Mouse (Mus musculus) intestine, embryonic 16.5 days (tissue): Measurements from ENCODE around the gene Trpm4. TPM values are rescaled to one million over a fixed set of nuclear protein-coding genes. Genes with fewer than 3 reads are reported as not detected.
"Not testable (repeated sequence)": the region's sequence is repeated elsewhere in the genome, so short reads cannot be mapped to it uniquely, and the experiment has no call there.

Experiments
- ATAC-seq: fragments of 200-750 bp; cut with Nextera tagmentation; 2 replicates; pipeline ENCODE4 v1.8.0; 2017; ENCODE audit warnings: moderate TSS enrichment, moderate library complexity
- H3K27ac ChIP-seq: fragments of 300-500 bp; sonication (generic); 2 replicates; pipeline ENCODE4 v1.5.1; 2014; ENCODE audit warnings: mild to moderate bottlenecking, low read length
- H3K27me3 ChIP-seq: fragments of 300-500 bp; sonication (generic); replicated peaks from 2 replicates; pipeline ENCODE4 v1.6.1; 2014; ENCODE audit warnings: low read length, control low read depth, mixed read lengths; ENCODE audit not compliant: control insufficient read depth, insufficient read depth
- H3K36me3 ChIP-seq: fragments of 300-500 bp; sonication (generic); 2 replicates; pipeline ENCODE4 v1.6.1; 2014; ENCODE audit warnings: low read length, control low read depth; ENCODE audit not compliant: control insufficient read depth, insufficient read depth
- H3K4me1 ChIP-seq: fragments of 300-500 bp; sonication (generic); 2 replicates; pipeline ENCODE4 v1.6.1; 2014; ENCODE audit warnings: low read length, control low read depth, mixed read lengths; ENCODE audit not compliant: control insufficient read depth, insufficient read depth
- H3K4me2 ChIP-seq: fragments of 300-500 bp; sonication (generic); 2 replicates; pipeline ENCODE4 v1.6.1; 2014; ENCODE audit warnings: low read depth, low read length, control low read depth
- H3K4me3 ChIP-seq: fragments of 300-500 bp; sonication (generic); 2 replicates; pipeline ENCODE4 v1.5.1; 2014; ENCODE audit warnings: mild to moderate bottlenecking, low read length
- H3K9ac ChIP-seq: fragments of 300-500 bp; sonication (generic); 2 replicates; pipeline ENCODE4 v1.6.1; 2014; ENCODE audit warnings: low read depth, low read length
- H3K9me3 ChIP-seq: fragments of 300-500 bp; sonication (generic); 2 replicates; pipeline ENCODE4 v1.6.1; 2016; ENCODE audit warnings: low read length, control low read depth; ENCODE audit not compliant: control insufficient read depth
- WGBS: fragments of 180-500 bp; shearing (Covaris S2); extraction: QIAGEN DNeasy Blood & Tissue Kit; methylation state at CpG from one replicate; pipeline ENCODE4 v1.1.7; 2014; 5-methylcytosine and 5-hydroxymethylcytosine counted together
- polyA plus RNA-seq: library from polyadenylated mRNA; unstranded; fragments of >200 nt; fragmentation: Nextera tagmentation; extraction: Ambion mirVana; gene quantifications from 2 replicates; pipeline ENCODE4 v1.2.1, GENCODE M21; 2015

Gene Trpm4
- polyA plus RNA-seq, 1 experiment from 2014 or later: 33.4 TPM

DNA sequence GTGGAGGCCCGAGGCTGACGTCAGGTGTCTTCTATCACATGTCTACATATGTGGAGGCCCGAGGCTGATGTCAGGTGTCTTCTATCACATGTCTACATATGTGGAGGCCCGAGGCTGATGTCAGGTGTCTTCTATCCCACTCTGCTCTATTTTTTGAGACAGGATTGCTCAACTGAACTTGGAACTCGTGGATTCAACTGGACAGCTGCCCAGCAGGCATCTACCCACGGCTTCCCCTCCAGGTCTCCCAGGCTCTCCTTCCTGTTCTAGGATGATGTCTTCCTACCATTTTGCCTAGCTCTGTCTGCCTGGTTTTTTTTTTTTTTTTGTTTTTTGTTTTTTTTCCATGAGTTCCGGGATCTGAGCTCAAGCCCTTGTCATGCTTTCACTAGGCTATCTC is 77.8 kb downstream of the Trpm4 start:
- not testable (repeated sequence) for H3K4me2 ChIP-seq, H3K36me3 ChIP-seq, H3K9ac ChIP-seq, H3K9me3 ChIP-seq, ATAC-seq, H3K27ac ChIP-seq, H3K4me1 ChIP-seq, H3K27me3 ChIP-seq, H3K4me3 ChIP-seq
- 66% methylated on average over 5 of the region's 7 CpGs for WGBS

DNA sequence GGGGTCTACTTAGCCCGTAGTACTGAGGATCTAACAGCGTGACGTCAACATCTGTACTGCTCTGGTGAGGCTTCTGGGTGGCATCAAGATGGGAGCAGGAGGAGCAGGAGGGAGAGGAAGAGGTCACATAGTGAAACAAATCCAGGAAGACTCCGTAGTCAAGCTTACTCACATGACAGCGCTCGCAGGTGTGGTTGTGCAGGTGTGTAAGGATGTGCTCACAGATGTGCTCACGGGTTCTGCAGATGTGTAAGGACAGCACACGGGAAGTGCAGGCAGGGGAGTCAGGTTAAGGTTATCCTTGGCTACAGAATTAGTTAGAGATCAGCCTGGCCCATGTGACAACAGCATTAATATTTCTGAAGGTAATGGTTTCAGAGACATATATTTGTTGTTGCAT is 79.8 kb downstream of the Trpm4 start:
- no peak for ATAC-seq
- H3K4me1 ChIP-seq: no peaks in the 10 kb centered on the region
- H3K9me3 ChIP-seq: no peaks in the 10 kb centered on the region
- H3K27ac ChIP-seq: no peak overlapping the region
- H3K4me2 ChIP-seq: no peak overlapping the region
- no peaks in the 10 kb centered on the region for H3K36me3 ChIP-seq
- no peak overlapping the region for H3K4me3 ChIP-seq
- H3K9ac ChIP-seq: no peak overlapping the region
- H3K27me3 ChIP-seq: no peaks in the 10 kb centered on the region
- 76% methylated on average over 8 of the region's 8 CpGs for WGBS

Other genes starting within 250 kb of the Trpm4 start
- 237 and 260 TPM in 2 replicates for gene Rcn3, start 241.6 kb downstream of the Trpm4 start, polyA plus RNA-seq
- 334 and 458 TPM in 2 replicates for gene Fcgrt, start 229.9 kb downstream of the Trpm4 start, polyA plus RNA-seq
- gene Rps11, start 209.3 kb downstream of the Trpm4 start, polyA plus RNA-seq: 1,613 and 1,701 TPM in 2 replicates
- gene Rpl13a, start 205.0 kb downstream of the Trpm4 start, polyA plus RNA-seq: 1,233 and 1,311 TPM in 2 replicates
- gene Gm45713, start 197.5 kb downstream of the Trpm4 start, polyA plus RNA-seq: 0.20 TPM in 1 of 2 replicates, not detected in the other
- gene Flt3l, start 197.3 kb downstream of the Trpm4 start, polyA plus RNA-seq: 2.2 and 2.5 TPM in 2 replicates
- 90.9 and 96.5 TPM in 2 replicates for gene Pih1d1, start 179.5 kb downstream of the Trpm4 start, polyA plus RNA-seq
- 106 and 110 TPM in 2 replicates for gene Aldh16a1, start 179.2 kb downstream of the Trpm4 start, polyA plus RNA-seq
- gene Slc17a7, start 169.8 kb downstream of the Trpm4 start, polyA plus RNA-seq: 0.13 TPM in 1 of 2 replicates, not detected in the other
- gene Gfy, start 154.2 kb downstream of the Trpm4 start, polyA plus RNA-seq: not detected in 2 replicates
- gene Pth2, start 152.8 kb downstream of the Trpm4 start, polyA plus RNA-seq: not detected in 2 replicates
- 0.44 and 0.62 TPM in 2 replicates for gene Ccdc155, start 128.9 kb downstream of the Trpm4 start, polyA plus RNA-seq
- 0.86 and 1.3 TPM in 2 replicates for gene Dkkl1, start 121.6 kb downstream of the Trpm4 start, polyA plus RNA-seq
- gene Tead2, start 118.0 kb downstream of the Trpm4 start, polyA plus RNA-seq: 69.6 and 82.1 TPM in 2 replicates
- 4.2 and 5.0 TPM in 2 replicates for gene Cd37, start 94.7 kb downstream of the Trpm4 start, polyA plus RNA-seq
- gene Slc6a16, start 92.7 kb downstream of the Trpm4 start, polyA plus RNA-seq: not detected in 2 replicates
- gene Slc6a21, start 56.3 kb downstream of the Trpm4 start, polyA plus RNA-seq: not detected in 2 replicates
- 0.86 and 1.4 TPM in 2 replicates for gene Hrc, start 1.5 kb upstream of the Trpm4 start, polyA plus RNA-seq
- gene Ppfia3, start 33.2 kb upstream of the Trpm4 start, polyA plus RNA-seq: 10.3 and 12.0 TPM in 2 replicates
- gene Lin7b, start 36.8 kb upstream of the Trpm4 start, polyA plus RNA-seq: 1.2 and 2.7 TPM in 2 replicates
- 139 and 150 TPM in 2 replicates for gene Snrnp70, start 62.0 kb upstream of the Trpm4 start, polyA plus RNA-seq
- gene Kcna7, start 71.9 kb upstream of the Trpm4 start, polyA plus RNA-seq: 0.11 TPM in 1 of 2 replicates, not detected in the other
- 1.4 and 1.8 TPM in 2 replicates for gene Ntf5, start 79.9 kb upstream of the Trpm4 start, polyA plus RNA-seq
- 0.28 TPM in 1 of 2 replicates, not detected in the other for gene Lhb, start 87.0 kb upstream of the Trpm4 start, polyA plus RNA-seq
- 49.4 and 53.1 TPM in 2 replicates for gene Gys1, start 101.1 kb upstream of the Trpm4 start, polyA plus RNA-seq
- 121 and 134 TPM in 2 replicates for gene Ruvbl2, start 104.3 kb upstream of the Trpm4 start, polyA plus RNA-seq
- 7,117 and 7,555 TPM in 2 replicates for gene Ftl1, start 126.1 kb upstream of the Trpm4 start, polyA plus RNA-seq
- gene Bax, start 133.1 kb upstream of the Trpm4 start, polyA plus RNA-seq: 178 and 185 TPM in 2 replicates
- 0.78 and 0.93 TPM in 2 replicates for gene Tulp2, start 148.1 kb upstream of the Trpm4 start, polyA plus RNA-seq
- gene Gm45808, start 153.0 kb upstream of the Trpm4 start, polyA plus RNA-seq: not detected in 2 replicates
- 1.9 and 2.2 TPM in 2 replicates for gene Dhdh, start 155.0 kb upstream of the Trpm4 start, polyA plus RNA-seq
- 251 and 266 TPM in 2 replicates for gene Nucb1, start 176.6 kb upstream of the Trpm4 start, polyA plus RNA-seq
- gene Ppp1r15a, start 192.5 kb upstream of the Trpm4 start, polyA plus RNA-seq: 17.3 and 19.1 TPM in 2 replicates
- 1.4 and 1.6 TPM in 2 replicates for gene Plekha4, start 192.6 kb upstream of the Trpm4 start, polyA plus RNA-seq
- gene Hsd17b14, start 221.1 kb upstream of the Trpm4 start, polyA plus RNA-seq: 2.9 and 3.3 TPM in 2 replicates
- gene Bcat2, start 236.4 kb upstream of the Trpm4 start, polyA plus RNA-seq: 59.9 and 65.4 TPM in 2 replicates